Mouse (Mus musculus) brown adipose tissue, adult 24 weeks (tissue): ENCODE measurements at regions not wholly inside any gene's neighbourhood (a gene's known extent, or its start where the extent isn't known, plus 50 kb on each side); places are given as distances from the start of the nearest gene placed in this dataset.

ENCODE experiments used
- H3K27ac ChIP-seq: fragments of 200-500 bp; replicated peaks from 2 replicates; pipeline ENCODE4 v1.5.1; 2012; ENCODE audit warnings: low read depth, mild to moderate bottlenecking, low read length
- H3K4me1 ChIP-seq: fragments of 200-500 bp; 2 replicates; pipeline ENCODE4 v1.6.1; 2012; ENCODE audit warnings: low read length, mixed read lengths; ENCODE audit not compliant: control insufficient read depth, insufficient read depth, insufficient read length
- H3K4me3 ChIP-seq: fragments of 200-500 bp; 2 replicates; pipeline ENCODE4 v1.5.1; 2012; ENCODE audit warnings: low read depth, mild to moderate bottlenecking, low read length, moderate library complexity; ENCODE audit not compliant: insufficient read depth

DNA sequence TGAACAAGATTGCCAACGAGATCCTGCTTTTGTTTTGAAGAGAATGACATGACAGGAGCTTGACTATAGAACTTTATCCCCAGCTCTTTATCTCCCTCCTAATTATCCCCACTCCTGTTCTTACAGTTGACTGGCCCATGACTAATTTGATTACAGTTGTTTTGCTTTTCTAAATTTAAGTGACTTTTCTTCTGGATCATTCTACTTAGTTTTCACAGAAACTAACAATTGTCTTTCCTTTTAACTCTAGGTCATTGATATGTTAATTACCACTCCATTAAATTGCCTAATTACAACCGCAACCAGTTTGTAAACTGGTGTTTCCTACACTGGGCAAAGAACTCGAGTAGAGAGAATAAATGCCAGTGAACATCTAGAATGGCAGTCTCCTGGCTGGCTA is 485.3 kb upstream of the Nbea start:
- no peaks in the 10 kb centered on the region for H3K4me1 ChIP-seq
- no peak overlapping the region for H3K4me3 ChIP-seq
- H3K27ac ChIP-seq: no peak overlapping the region

DNA sequence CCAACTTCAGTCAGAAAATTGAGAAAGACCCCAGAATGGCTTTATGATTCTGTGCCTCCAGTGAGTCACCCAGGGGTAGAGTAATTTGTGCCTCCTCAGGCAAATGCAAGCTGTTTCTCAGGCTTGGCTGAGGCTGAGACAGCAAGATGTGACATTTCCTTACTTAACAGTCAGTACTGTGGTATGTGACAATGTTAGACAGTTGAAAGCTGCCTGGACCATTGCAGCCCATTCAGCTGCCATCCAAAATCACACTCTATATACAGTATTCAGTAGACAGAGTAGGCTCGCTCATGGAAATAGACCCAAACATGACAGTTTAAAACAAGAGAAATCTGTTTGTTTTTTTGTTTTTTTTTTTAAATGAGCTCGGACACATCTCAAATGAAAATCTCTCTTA is 477.1 kb upstream of the Nbea start:
- H3K27ac ChIP-seq: no peak overlapping the region
- H3K4me3 ChIP-seq: no peak overlapping the region
- no peaks in the 10 kb centered on the region for H3K4me1 ChIP-seq

DNA sequence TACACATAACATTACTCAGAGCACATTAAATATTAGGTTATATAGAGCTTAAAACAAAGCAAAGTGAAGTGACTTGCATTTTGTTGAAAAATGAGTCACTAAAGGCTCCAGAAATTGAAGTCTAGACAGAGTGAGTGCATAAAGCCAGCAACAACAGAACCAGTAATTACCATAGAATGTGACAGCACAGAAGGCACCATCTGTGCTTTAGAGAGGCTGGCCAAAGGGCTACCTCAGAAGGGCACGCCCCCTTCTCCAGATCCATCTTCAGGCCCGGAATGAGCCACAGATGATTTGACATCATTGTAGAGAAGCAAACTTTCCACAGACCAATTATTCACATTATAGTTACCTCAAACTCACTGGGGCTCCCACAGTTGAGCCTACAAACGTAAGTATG is 463.8 kb upstream of the Nbea start:
- Histone ChIP-seq H3K27ac (no peak overlapping the region), H3K4me1 (no peaks in the 10 kb centered on the region), H3K4me3 (no peak overlapping the region)
